Mouse (Mus musculus) cerebellum, postnatal 4 days (tissue): ENCODE results near the gene Zfp184.

ENCODE experiments used
- DNase-seq, 2 experiments: peaks; one replicate each; pipeline ENCODE4 v3.0.0; 2022; ENCODE audit warnings: low spot score in 2 of 2, mixed read lengths in 1 of 2

The Zfp184 gene

GRCm38 (mm10) chr13:21920681-21921233, 24.1 kb upstream of the Zfp184 start:
- no peak for DNase-seq

- DNase-seq = no peak
Measured at GRCm38 (mm10) chr13:21923417-21923816, 21.5 kb upstream of the Zfp184 start.

DNA sequence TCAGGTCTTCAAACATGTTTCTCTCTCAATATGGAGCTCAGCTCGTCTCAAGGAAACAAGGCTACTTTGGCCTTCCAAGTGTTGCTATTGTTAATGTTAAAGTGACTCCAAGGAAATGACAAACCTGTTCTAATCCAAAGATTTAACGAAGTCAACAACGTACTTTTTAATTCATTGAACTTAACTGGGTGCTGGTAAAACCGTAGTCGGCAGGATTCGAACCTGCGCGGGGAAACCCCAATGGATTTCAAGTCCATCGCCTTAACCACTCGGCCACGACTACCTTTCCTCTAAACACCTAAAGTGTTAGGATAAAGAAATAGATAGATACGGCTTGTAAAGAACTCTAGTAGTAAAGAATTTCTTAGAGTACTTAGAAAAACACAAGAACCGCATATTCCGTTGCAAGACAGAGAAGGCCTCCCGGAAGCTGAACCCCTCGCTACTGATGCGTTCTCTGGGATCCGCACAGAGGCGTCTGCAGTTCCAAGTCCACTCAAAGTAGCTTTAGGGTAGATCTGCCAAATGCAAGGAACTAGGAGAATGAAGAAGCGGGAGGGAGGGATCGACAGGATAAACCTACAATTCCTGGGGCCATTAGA, 20.1 kb upstream of the Zfp184 start:
- no peak for DNase-seq

- no peak for DNase-seq
Measured at GRCm38 (mm10) chr13:21930981-21931380, 13.9 kb upstream of the Zfp184 start.

DNA sequence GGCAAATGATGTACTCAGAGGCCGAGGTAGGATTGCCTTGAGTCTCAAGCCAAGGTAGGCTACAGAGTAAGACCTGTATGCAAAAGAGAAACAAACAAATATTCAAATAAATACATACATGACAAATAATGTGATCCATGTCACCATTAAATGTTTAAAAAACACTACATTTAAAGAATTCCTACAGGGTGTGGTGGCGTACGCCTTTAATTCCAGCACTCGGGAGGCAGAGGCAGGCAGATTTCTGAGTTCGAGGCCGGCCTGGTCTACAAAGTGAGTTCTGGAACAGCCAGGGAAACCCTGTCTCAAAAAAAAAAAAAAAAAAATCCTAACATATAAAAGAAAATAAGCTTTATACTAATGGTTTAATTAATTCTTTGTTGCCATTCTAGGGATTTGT, 13.2 kb upstream of the Zfp184 start:
- no peak for DNase-seq

- DNase-seq = no peak
Measured at GRCm38 (mm10) chr13:21933626-21934548, 11.0 kb upstream of the Zfp184 start.

DNA sequence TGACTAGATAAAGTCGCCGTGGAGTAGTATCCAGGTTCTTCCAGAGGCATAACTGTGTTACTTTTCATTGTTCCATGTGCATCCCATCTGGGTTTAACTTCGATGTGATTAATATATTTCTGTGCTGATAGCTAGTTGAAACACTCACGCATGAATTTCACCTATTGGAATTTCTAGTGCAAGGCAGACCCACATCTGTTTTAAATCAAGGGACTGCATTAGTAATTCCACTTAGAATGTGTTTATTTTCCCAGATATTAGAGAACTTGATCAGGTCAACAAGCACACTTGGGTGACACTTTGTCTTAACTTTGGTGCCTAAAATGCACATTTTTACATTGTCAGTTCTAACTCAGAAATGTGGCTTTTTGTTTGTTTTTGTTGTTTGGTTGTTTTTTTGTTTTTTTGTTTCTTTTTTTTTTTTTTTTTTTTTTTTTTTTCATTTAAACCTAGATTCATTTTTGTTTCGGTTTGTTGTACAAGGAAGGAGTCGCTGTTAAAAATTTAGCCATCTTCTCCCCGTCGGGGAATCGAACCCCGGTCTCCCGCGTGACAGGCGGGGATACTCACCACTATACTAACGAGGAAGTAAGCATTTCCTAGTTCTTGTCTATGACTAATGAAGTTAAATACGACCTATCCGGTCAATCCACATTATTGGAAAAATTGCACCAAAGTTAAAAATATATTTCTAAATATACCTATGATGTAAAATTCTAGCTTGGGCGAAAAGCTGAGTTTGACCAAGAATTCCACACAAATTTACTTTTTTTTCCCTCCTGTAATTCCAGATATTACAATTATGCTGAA, 9.7 kb upstream of the Zfp184 start:
- DNase-seq = peak in 1 of 2 experiments; percentile 48

GRCm38 (mm10) chr13:21935833-21936232, 9.1 kb upstream of the Zfp184 start:
- no peak for DNase-seq

GRCm38 (mm10) chr13:21936968-21937367, 7.9 kb upstream of the Zfp184 start:
- no peak for DNase-seq

DNA sequence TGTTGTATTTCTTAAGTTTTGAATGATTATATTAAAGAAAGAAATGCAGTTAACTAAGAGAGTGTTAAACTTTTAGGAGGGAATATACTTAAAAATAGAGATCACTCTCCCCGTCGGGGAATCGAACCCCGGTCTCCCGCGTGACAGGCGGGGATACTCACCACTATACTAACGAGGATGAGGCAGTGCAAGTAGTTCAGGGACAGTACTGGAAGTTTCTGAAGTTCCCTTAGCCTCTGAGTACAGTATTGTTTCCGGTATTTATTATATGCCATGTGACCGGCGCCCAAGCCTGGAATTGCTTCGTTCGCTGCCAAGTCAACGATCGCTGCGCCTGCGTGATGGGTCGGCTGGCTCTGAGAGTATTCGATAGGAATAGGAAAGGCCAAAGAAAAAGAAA, 4.7 kb upstream of the Zfp184 start:
- DNase-seq = peak; percentile 58 to 83

DNA sequence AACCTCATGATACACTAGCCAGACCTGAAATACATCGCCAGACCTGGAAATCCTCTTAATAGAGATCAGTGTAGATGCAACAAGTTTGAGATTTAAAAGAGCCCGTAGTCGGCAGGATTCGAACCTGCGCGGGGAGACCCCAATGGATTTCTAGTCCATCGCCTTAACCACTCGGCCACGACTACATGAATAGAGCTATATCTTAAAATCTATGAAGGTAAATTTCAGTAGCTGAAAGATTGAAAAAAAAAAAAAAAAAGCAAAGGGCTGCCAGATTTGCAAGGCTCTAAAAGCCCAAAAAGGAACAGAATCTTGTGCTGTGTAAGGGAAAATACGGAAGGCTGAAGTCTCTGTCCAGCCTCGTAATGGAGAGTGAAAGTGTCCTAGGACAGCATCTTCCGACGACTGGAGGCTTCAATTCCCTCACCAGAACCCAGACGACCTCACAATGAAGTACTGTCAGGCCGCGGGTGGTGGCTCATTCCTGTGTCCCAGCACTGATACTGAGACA, 4.0 kb upstream of the Zfp184 start:
- DNase-seq = peak; percentile 47 to 70

DNA sequence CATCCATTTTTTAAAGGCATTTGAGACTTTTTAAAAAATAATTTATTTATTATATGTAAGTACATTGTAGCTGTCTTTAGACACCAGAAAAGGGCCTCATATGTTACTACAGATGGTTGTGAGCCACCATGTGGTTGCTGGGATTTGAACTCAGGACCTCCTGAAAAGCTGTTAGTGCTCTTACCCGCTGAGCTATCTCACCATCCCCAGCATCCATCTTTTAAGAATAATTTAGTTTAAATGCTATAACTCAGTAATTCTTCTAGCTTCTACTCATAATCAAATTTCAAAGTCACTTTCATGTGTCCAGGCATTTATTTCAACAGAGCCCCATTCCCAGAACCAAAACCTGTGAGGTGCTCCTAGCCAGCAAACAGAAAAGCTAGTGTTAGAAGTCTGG, 1.2 kb upstream of the Zfp184 start:
- no peak for DNase-seq

- DNase-seq = no peak
Measured at GRCm38 (mm10) chr13:21944592-21944925, 335 bp upstream of the Zfp184 start.

GRCm38 (mm10) chr13:21969269-21969668, 24.4 kb downstream of the Zfp184 start:
- no peak for DNase-seq

DNA sequence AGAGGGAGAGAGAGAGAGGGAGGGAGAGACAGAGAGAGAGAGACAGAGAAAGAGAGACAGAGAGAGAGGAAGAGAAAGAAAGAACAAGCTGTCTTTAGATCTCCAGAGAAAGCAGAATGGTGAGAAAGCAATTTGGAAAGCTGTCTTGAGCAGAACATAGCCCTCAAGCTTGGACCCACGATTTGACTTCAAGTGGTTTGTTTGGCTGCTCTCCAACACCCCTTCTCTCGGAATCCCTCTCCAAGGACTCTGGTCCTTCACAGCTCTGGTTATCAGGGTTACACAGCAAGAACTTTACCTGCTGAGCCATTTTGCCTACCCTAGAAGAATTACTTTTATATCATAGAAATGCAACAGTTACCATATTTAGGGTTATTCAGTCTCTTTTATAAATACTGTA, 24.9 kb downstream of the Zfp184 start:
- no peak for DNase-seq

GRCm38 (mm10) chr13:21971641-21972040, 26.7 kb downstream of the Zfp184 start:
- no peak for DNase-seq

GRCm38 (mm10) chr13:21974221-21974725, 29.4 kb downstream of the Zfp184 start:
- DNase-seq = peak; percentile 81 to 90

DNA sequence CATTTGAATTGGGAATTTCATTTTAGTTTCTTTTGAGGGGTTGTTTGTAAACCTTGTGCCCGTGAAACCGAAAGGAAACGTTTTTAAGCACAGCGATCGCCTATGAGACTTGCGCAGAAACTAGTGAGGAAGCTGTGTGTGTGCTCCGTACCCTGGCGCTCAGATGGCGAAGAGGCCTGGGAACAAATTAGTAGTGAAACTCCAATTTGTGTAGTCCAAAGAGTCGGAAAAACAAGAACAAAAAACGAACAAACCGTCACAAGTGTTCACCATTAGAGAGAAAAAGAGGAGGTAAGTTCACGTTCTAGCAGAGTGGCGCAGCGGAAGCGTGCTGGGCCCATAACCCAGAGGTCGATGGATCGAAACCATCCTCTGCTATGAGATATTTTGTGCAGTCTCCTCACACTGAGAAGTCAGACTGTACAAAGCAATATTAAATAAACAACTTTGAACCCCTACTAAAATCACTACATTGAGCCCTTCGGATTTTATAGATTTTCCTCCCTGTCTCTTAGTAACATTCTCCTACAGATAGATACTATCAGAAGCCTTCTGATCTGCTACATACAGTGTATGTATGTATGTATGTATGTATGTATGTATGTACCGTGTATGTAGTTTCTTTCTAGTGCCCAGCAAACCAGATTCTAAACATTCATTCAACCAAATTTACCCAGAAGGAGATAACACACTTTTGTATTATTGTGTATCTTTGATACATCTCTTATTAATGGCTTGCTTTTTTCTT, 30.0 kb downstream of the Zfp184 start:
- peak in 1 of 2 experiments; percentile 64 for DNase-seq

DNA sequence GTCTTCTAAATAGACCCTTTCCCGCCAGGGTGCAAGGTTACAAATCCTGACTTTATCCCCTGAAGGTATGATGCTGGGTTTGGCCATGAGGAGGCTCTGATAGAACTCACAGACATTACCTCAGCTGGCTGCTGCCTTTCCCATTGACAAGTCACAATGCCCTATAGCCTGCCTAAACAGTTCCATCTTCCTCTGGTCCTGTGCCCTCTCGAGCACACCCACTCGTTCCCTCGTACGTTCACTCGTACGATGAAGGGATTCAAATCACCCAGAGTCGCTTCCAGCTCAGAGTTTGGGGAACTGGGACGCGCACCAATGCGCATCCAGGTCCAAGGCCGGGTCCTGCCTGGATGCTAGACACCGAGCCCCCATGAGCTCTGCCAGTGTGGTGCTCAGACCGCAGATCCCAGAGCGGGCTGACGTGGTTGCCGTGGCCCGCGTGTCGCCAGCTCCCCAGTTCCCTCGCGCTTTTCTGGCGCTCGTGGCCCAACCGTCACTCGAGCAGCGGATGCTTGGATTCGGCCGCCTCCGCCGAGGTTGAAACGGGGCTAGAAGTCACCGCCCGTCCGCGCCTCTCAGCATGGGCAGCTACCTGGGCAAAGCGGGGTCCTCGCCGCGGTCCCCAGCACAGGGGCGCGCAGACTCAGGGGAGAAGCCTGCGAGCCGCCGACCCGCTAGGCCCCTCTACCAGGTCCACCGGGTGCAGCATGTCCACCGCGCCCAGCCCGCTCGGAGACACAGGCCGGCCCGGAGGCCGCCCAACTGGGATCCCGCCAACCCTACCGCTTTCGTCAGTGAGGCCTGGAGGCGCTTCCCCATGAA, 36.3 kb downstream of the Zfp184 start, which contains the start of gene Pom121l2:
Pom121l2 (plus strand) TSS at position 214 of the 822 bp plus-strand sequence.
- DNase-seq = peak in 1 of 2 experiments; percentile 37

DNA sequence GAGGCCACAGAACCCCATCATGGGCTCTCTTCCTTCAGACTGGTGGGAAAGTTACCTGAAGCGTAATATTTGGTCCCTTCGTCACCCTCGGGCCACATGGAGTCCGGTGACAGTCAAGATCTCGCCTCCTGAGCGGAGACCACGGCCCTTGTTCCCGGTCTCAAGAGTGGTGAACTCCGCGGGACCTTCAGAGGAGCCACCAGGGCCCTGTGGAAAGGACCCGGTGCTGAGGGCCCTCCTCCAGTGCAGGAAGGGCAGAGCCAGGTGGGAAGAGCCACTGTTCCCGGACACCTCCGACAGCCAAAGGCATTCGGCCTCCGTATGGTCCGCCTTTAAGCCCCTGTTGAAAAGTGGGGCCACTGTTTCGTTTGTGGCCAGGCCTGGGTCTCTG, 36.9 kb downstream of the Zfp184 start:
- no peak for DNase-seq
